Mouse (Mus musculus): Measurements from ENCODE around the gene Abca3. TPM values are rescaled to one million over a fixed set of nuclear protein-coding genes. Genes with fewer than 3 reads are reported as not detected.
"Not testable (repeated sequence)": the region's sequence is repeated elsewhere in the genome, so short reads cannot be mapped to it uniquely, and the experiment has no call there.

The Abca3 gene
- polyA plus RNA-seq, 1 experiment: 44.4 TPM

DNA sequence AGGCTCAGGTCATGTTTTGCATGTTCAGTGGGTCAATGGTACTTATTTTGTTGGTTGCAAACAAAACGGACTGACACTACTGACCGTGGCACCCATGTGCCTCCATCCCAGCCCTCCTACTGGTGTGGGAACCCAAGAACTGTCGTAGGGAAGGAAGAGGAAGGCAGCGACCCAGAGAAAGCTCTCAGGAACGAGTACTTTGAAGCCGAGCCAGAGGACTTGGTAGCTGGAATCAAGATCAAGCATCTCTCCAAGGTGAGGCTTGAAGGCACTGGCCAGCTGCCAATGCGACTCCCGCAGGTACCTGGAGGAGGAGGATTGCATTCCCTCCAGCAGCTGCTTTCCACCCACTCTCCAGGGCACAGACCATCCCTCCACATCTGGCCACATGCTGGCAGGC, 32.0 kb downstream of the Abca3 start:
- DNase-seq (ENCODE audit: low spot score): no peak

DNA sequence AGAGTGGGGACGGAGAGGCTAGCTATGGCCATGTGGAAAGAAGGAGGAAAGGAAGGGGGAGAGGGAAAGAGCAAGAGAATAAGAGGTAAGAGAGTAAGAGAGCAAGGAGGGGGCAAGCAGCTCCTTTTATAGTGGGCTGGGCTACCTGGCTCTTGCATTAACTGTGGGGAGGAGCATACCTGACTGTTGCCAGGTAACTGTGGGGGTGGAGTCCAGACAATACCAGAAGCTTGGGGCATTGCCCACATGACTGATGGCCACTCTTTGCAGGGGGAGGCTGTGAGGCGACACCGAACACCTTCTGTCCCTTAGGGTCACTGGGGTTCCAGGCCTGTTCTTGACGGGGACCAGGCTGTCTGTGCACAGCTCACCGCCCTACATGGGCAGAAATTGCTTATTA, 37.0 kb downstream of the Abca3 start:
- no peak for DNase-seq (ENCODE audit: low spot score)

DNA sequence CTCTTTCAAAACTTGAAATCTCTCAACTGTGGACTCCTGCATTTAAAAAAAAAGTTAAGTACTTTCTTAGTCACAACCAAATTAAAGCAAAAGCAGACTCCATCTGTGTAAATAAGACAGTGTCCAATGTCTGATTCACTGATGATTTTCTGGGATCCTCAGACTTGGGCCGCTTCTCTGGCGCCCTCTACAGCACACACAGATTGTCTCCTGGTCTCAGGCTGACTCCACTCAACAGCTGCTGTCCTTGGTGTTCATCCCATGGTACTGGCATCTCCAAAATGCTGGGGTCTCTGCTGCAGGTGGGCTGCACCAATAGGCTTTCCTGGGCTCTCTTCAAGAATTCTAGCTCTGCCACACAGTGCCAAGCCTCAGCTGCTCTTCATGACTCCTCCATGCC, 38.1 kb downstream of the Abca3 start:
- no peak for DNase-seq (ENCODE audit: low spot score)

DNA sequence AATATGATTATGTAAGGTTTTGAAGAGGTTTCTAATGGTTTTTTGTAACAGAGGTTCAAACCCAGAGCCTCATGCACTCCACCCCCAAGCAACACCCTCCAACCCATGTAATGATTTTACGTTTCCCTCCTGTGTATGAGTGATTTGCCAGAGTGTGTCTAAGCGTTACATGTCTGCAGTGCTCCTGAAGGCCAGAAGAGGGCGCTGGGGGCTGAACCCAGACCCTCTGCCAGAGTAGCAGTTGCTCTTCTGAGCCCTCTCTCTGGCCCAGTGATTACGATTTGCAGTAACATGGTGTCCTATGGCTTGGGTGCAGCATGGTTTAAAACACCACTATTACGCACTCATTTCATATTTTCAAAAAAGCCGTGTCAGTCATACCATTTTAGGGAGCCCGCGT, 39.4 kb downstream of the Abca3 start:
- no peak for DNase-seq (ENCODE audit: low spot score)

DNA sequence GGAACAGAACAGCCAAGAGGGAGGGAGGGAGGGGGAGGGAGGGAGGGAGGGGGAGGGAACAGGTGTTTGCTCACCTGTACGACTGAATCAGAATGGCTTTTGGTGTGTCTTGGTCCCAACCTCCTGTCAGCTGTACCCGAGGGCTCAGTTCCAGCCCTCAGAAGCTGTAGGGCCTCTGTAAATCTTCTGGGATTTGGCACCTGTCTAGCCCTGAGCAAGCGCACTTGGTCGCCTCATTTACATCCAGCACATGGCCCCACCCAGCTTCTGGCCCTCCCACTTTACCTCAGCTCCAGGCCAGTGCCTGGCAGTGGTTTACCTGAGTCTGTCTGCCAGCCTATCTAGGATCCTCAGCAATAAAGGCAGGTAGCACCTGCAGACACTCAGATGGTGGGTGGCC, 41.8 kb downstream of the Abca3 start:
- DNase-seq (ENCODE audit: low spot score): no peak

DNA sequence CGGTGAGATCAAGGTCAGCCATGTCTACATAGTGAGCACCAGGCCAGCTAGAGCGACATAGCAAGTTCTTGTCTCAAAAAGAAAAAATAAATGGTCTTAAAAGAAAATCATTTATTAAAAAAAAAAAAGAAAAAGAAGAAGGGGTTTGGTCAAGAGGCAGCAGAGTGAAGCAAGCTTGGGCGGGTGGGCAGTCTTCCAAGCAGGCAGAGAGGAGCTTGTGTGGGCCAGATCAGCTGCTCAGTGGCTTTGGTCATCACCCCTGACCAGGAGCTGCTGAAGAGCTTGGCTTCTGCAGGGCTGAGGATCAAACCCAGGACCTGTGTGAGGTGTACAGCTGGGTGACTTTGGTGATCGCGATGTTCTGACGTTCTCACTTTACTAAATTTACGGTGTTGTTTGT, 42.7 kb downstream of the Abca3 start:
- no peak for DNase-seq (ENCODE audit: low spot score)

DNA sequence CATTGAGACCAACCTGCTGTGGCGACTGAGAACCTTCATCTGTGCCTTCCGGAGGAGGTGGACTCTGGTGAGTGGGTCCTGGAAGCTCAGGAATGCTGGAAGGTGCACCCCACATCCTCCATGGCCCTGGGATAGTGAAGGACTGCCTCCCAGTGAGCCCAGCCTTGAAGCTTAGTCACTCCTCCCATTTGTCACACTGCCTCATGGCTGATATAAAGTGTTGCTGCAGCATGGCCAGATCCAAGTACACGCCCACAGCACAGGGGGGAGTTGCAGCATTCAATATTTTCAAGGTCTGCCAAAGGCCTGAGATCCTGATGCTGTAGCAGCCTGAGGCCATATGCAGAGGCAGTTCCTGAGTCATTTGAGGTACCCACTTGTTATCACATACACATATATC, 50.6 kb downstream of the Abca3 start:
- DNase-seq (ENCODE audit: low spot score): no peak

DNA sequence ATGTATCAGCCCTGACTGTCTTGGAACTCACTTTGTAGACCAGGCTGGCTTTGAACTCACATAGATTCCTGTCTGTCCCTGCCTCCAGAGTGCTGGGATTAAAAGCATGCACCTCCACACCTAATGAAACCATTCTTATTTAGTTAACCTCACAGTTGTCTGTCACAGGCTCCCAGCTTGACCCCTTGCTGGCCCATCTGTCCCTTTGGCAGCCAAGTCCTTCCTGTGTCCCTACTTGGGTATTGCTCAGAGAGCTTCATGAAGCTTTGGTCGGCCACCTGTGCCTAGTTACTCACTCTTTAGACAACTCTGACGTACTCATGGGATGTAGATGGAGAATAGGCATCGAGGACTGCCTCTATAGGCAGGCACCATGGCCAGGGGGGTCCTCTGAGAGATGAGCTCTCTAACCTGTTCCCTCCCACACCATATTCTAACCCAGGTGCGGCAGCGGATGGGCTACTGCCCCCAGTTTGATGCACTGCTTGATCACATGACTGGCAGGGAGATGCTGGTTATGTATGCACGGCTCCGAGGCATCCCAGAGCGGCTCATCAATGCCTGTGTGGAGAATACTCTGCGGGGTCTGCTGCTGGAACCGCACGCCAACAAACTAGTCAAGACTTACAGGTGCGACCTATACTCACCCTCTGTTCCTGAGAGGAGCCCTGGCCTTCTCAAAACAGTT, 55.5 kb downstream of the Abca3 start:
- no peak for DNase-seq (ENCODE audit: low spot score)

DNA sequence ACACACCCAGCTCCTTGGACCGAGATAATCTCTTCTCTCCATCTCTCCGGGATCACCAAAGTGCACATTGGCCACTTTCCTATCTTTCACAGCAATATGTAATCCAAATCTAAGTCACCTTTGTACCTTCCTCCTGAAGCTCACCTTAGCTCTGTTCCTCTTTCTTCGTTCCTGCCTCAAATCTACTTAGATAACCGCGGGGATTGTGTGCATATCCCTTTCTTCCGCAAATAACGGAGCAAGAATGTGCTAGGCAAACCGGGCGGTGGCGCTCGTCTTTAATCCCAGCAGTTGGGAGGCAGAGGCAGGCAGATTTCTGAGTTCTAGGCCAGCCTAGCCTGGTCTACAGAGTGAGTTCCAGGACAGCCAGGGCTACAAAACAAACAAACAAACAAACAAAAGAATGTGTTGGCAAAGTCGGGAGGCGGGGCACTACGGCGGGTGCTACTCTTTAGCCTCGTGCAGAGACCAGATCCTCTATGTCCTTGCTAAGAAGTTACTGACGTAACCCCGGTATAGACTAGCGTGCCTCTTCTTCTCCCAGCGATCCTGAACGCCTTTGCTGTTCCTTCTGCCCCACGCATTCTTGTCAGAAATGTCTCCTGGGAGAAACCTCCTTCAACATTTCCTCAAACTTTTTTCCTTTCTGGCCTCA, 61.9 kb downstream of the Abca3 start:
- no peak for DNase-seq (ENCODE audit: low spot score)

DNA sequence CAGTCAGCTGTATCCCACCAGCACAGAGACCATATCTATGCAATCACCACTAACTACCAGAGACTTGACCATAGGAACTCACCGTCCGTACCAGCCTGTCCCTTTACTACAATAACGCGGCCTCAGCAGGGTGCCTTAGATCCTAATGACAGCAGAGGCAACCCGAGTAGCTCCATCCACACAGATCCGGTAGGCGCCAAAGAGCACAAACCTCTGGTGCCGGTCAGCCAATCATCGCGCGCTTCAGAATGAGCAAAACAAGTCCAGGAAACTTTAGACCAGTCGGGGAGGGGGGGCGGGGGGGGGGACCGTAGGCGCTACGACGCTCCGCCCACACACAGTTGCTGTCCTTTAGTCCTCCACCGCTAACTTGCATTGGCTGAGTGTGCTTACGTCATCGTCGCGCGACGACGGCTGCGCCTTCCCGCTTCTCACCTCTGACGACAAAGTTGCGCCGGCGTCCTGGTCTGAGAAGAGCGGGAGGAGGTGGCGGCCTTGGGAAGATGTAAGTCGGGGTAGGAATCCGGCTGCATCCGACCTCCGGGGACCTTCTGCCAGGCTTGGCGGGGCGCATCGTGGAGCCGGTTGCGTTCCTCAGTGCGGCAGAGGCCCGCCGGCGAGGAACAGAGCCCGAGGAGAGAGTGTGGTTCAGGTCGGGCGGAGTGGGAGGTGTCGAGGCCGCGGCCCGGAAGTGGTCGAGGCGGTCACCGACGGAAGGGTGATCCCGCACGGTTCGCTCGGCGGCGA, 62.7 kb downstream of the Abca3 start, which contains the start of gene Rnps1:
Gene Rnps1, plus strand, starts transcription at position 336 of the 747 bp plus-strand sequence.
- peak; percentile 77 for DNase-seq (ENCODE audit: low spot score)

DNA sequence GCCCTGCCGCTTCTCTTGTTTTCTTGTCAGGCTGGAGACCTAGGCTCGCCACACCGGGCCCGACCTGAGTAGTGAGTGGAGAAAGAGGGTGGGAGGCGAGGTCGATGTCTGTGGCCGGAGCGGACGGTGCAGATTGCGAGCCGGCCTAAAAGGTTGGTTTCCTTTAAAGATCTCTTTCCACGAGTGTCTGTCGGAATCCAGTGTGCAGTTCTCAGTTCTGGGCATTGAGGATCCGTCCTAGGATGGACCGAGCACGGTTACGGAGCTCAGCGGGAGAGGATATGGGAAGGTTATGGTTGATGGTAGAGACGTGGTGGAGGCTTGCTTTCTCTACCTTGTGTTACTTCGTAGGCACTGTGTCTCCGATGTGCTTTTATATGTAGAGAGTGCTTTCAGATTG, 63.3 kb downstream of the Abca3 start:
- no peak for DNase-seq (ENCODE audit: low spot score)

DNA sequence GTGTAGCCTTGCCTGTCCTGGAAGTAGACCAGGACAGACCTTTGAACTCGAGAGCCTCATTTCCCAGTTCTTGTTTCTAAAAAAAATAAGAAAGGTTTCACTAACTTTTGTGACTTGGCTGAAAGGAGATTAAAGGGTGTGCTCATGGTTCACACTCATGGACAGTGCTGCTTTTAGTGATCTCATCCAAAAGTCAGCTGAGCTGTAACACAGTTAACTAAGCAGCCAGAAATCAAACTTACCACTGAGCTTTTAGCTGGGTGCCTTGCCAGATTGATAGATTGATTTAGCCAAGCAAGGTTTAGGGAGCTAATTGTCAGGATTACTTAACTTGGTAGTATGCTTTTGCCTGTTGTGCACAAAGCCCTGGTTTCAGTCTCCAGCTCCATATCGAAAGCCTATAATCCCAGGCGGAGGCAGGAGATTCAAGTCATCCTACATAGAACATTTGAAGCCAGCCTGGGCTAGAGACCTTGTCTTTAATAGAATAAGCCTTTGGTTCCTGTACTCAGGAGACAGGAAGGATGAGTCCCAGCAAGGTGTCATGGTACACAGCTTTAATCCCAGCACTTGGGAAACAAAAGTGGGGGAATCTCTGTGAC, 64.4 kb downstream of the Abca3 start:
- no peak for DNase-seq (ENCODE audit: low spot score)

DNA sequence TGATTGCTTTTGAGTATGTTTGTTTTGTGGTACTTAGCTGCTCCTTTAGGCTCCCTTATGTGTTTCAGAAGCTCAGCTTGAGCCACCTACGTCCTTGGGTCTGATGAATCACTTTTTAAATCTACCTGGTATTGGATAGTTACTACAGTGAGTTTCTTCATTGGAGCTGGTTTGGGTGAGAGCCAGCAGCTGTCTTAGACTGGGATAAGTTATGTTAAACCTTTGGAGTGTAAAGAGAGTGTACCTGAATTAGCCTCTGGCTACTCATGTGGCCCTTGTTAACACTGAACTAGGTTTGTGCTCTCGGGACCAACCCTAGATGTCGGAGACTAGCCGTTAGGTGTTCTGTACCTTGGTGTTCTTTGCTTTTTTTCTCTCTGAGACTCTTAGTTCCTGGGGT, 71.4 kb downstream of the Abca3 start:
- no peak for DNase-seq (ENCODE audit: low spot score)

DNA sequence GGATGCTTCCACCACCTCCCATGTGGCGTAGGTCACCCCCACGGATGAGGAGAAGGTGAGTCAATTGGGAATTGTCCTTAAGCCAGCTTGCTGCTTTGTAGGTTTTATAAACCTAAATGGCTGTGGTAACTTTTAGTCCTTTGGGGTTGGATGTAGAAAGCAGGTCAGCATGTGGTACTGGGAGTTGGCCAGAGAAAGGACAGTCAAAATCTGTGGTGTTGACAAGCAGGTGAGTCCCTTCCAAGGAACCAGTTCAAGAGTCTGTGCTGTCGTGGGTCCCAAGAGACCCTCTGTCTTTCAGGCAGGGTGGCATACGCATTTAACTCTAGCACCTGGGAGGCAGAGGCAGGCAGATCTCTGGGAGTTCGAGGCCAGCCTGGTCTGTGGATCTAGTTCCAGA, 72.7 kb downstream of the Abca3 start:
- DNase-seq (ENCODE audit: low spot score): no peak

DNA sequence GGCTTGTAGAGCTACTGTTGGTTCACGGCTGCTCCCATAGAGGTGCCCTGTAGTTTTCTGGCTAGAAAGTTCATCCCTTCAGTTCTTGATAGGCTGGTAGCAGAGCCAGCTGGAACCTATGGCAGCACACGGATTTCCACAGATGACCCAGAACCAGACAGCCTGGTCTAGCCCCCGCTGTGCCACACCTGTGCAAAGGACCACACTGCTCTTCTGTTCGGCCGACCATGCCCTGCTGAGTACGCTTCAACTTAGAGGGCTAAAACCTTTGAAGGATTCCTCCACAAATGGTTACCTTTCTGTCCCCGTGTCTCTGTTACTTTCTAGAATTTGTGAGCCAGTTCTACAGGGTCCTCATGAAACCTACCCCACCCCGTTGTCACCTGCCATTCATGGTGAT, 73.6 kb downstream of the Abca3 start:
- not testable (repeated sequence) for DNase-seq (ENCODE audit: low spot score)

DNA sequence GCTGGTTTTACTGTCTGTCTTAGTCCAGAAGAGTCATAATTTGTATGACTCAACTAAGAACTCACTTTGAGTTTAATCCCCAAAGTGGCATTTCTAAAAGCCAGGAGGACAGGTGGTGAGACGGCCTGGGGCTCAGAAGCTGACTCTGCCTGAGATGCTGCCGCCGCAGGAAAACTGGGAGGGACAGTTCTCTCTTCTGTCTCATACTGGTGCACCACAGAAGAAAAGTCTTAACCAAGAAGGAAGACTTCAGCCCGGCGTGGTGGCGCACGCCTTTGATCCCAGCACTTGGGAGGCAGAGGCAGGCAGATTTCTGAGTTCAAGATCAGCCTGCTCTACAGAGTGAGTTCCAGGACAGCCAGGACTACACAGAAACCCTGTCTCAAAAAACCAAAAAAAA, 74.2 kb downstream of the Abca3 start:
- DNase-seq (ENCODE audit: low spot score): no peak

DNA sequence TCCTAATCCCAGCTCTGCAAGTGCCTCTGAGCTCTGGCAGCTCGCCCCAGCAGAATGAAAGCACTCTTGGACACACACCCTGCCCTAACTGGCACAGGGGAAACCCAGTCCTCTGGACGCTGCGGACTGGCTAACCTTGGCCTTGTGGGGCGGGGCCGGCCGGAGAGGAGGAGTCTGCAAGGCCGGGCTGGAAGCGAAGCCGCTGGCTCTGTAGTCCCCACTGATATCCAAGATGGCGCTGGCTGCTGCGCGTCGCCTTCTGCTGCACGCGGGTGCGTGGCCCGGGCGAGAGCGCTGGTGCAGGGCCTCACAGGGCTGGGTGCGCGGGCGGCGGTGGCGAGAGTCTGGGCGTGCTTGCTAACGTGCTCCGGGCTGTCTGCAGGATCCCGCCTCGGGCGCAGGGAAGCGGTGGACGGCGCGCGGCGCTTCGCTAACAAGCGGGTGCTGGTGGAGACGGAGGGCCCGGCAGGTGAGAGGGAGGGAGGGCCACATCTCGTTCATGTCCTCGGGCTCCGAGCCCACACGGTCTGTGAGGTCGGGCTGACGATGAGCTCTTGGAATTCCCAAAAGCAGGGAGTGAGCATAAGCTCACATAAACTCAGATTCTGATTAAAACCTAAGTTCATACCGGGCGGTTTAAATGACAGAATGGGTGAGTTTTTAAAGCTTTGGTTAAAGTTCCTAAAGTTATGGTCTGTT, 74.9 kb downstream of the Abca3 start, which contains the start of gene Eci1:
Gene Eci1, plus strand, starts transcription at position 171 of the 699 bp plus-strand sequence.
- peak; percentile 93 for DNase-seq (ENCODE audit: low spot score)

DNA sequence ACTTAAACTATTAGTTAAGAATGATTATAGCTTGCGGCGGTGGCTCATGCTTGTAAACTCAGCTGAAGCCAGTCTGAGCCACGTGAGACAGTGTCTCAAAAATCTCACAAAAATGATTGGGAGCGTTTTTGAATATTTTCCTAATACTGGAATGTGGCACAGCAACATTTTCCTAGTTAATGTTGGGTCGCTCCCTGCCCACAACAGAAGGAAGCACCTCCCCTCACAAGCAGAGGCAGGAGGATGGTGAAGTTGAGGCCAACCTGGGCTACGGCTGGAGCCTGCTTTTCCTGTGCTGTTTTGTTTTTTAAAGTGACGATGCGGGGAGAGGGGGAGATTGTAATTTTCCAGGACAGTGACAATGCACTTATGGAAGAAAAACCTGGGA, 75.4 kb downstream of the Abca3 start:
- no peak for DNase-seq (ENCODE audit: low spot score)

DNA sequence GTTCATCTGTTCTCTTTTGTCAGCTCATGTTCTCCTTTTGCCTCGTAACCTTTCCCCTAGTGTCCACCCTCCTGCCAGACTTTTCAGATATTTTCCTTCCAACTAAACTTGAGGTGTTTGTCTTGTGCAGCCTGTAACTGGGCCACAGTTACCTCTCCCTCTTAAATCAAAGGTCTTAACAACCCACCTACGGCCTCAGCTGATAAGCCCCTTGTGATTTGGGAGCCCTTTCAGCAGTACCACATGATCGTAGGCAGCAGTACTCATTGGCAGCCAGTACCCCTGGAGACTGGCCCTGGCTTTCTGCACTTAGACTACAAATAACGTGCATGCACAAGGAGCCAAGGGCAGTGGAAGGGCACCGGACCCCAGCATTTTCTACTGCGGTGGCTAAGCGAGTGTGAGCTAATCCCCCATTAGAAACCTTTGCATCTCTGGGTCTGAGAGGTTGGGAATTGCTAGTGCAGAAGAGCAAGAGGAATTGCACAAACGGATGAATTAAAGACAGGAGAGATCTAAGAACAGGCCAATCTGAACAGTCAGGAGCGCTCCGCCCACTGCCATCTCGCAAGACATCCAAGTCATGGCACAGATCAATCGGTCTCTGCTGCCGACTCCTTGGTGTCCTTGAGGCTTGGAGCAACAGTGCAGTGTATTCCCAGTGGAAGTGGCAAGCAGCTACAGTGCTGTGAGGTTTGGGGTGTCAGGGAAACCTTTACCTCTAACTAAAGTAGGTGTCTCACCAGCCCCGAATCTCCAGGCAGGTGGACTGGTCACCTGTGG, 77.6 kb downstream of the Abca3 start:
- no peak for DNase-seq (ENCODE audit: low spot score)

DNA sequence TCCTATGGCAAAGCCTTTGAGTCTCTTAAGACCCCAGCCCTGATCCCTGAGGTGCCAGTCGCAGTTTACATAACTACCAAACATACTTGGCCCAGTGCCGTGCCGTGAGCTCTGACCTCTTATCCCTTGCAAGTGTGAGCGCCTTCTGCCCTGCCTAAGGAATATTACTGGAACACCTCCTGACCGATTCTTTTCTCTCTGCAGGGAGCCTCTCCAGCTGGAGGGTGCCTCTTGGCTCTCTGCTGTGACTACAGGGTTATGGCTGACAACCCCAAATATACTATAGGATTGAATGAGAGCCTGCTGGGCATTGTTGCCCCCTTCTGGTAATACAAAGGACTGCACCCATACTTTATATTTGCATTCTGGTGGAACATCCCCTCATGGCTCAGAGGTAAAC, 85.3 kb downstream of the Abca3 start:
- no peak for DNase-seq (ENCODE audit: low spot score)

DNA sequence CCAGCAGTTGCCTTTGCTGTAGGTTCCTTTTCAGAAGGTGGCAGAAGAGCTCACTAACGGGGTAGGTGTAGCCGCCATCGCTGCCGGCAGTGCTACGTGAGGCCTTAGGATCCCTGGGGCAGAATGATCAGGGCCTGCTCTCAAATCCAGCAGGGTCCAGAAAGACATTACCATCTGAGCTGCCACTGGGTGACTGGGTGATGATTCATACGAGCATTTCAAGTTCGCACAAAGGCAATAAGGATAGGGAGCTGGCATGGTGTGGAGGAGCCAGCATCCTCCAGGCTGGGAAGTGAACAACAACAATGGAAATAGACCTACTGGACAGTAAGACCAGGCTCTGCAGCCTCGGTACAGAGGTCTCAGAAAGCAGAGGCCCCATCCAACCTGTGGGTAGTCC, 88.6 kb downstream of the Abca3 start:
- peak; percentile 29 for DNase-seq (ENCODE audit: low spot score)

All from urinary bladder, adult 2 months (tissue).